Mouse (Mus musculus) lung, postnatal 0 days (tissue): ENCODE measurements around the gene Arhgap28. TPM values are rescaled to one million over a fixed set of nuclear protein-coding genes. Genes with fewer than 3 reads are reported as not detected.

Experiments used
- ATAC-seq: fragments of 200-750 bp; cut with Nextera tagmentation; 2 replicates; pipeline ENCODE4 v1.8.0; 2017; ENCODE audit warnings: moderate library complexity
- DNase-seq: peaks from one replicate; pipeline ENCODE4 v3.0.0-alpha.2; 2016; ENCODE audit warnings: low spot score
- H3K27ac ChIP-seq: fragments of 300-500 bp; sonication (generic); 2 replicates; pipeline ENCODE4 v1.5.1; 2014; ENCODE audit warnings: antibody characterized with exemption, mild to moderate bottlenecking, low read length, mixed read lengths
- H3K27me3 ChIP-seq: fragments of 300-500 bp; sonication (generic); replicated peaks from 2 replicates; pipeline ENCODE4 v1.6.1; 2014; ENCODE audit warnings: low read length, mixed read lengths; ENCODE audit not compliant: insufficient read depth
- H3K36me3 ChIP-seq: fragments of 300-500 bp; sonication (generic); 2 replicates; pipeline ENCODE4 v1.6.1; 2014; ENCODE audit warnings: low read length, mixed read lengths; ENCODE audit not compliant: insufficient read depth
- H3K4me1 ChIP-seq: fragments of 300-500 bp; sonication (generic); 2 replicates; pipeline ENCODE4 v1.6.1; 2014; ENCODE audit warnings: antibody characterized with exemption, low read depth, low read length, mixed read lengths; ENCODE audit not compliant: insufficient read depth
- H3K4me2 ChIP-seq: fragments of 300-500 bp; sonication (generic); replicated peaks from 2 replicates; pipeline ENCODE4 v1.6.1; 2014; ENCODE audit warnings: low read depth, mild to moderate bottlenecking, low read length, moderate library complexity, mixed read lengths
- H3K4me3 ChIP-seq: fragments of 300-500 bp; sonication (generic); 2 replicates; pipeline ENCODE4 v1.5.1; 2014; ENCODE audit warnings: low read depth, low read length
- H3K9ac ChIP-seq: fragments of 300-500 bp; sonication (generic); replicated peaks from 2 replicates; pipeline ENCODE4 v1.6.1; 2014; ENCODE audit warnings: low read depth, mild to moderate bottlenecking
- H3K9me3 ChIP-seq: fragments of 300-500 bp; sonication (generic); 2 replicates; pipeline ENCODE4 v1.6.1; 2016; ENCODE audit warnings: low read length, mixed read lengths
- CTCF ChIP-seq: IDR thresholded peaks from 2 replicates; pipeline ENCODE4 v1.5.1; 2016; ENCODE audit warnings: antibody characterized with exemption, mild to moderate bottlenecking
- EP300 ChIP-seq: IDR thresholded peaks from 2 replicates; pipeline ENCODE4 v1.6.1; 2016; ENCODE audit warnings: antibody characterized with exemption, mild to moderate bottlenecking, control low read depth
- WGBS: fragments of 180-500 bp; shearing (Covaris S2); extraction: QIAGEN DNeasy Blood & Tissue Kit; methylation state at CpG from one replicate; pipeline ENCODE4 v1.1.7; 2014; 5-methylcytosine and 5-hydroxymethylcytosine counted together
- polyA plus RNA-seq: library from polyadenylated mRNA; unstranded; fragments of >200 nt; fragmentation: Nextera tagmentation; extraction: Ambion mirVana; gene quantifications from 2 replicates; pipeline ENCODE4 v1.2.1, GENCODE M21; 2015

Gene Arhgap28
- polyA plus RNA-seq, 1 experiment from 2014 or later: 13.3 TPM

GRCm38 (mm10) chr17:67901161-67901560, 102.8 kb downstream of the Arhgap28 start:
- DNase-seq (no peak), ATAC-seq (no peak)
- H3K36me3 ChIP-seq: no peaks in the 10 kb centered on the region
- no peak overlapping the region for H3K4me2 ChIP-seq
- WGBS: 79% methylated on average over 11 of the region's 11 CpGs
- H3K4me3 ChIP-seq: no peak overlapping the region
- H3K27ac ChIP-seq: no peak overlapping the region
- TF ChIP-seq EP300 (no peak), CTCF (no peak)
- H3K27me3 ChIP-seq: no peaks in the 10 kb centered on the region
- H3K9ac ChIP-seq: no peak overlapping the region
- no peaks in the 10 kb centered on the region for H3K9me3 ChIP-seq
- H3K4me1 ChIP-seq: no peaks in the 10 kb centered on the region

- no peak overlapping the region for H3K27ac ChIP-seq
- DNase-seq: no peak
- H3K9me3 ChIP-seq: no peaks in the 10 kb centered on the region
- WGBS: 95% methylated on average over 5 of the region's 5 CpGs
- H3K4me2 ChIP-seq: no peak overlapping the region
- no peaks in the 10 kb centered on the region for H3K36me3 ChIP-seq
- H3K27me3 ChIP-seq: no peaks in the 10 kb centered on the region
- no peak overlapping the region for H3K4me3 ChIP-seq
- H3K9ac ChIP-seq: no peak overlapping the region
- ATAC-seq: no peak
- TF ChIP-seq EP300: no peak
- TF ChIP-seq CTCF: no peak
- no peaks in the 10 kb centered on the region for H3K4me1 ChIP-seq
Measured at GRCm38 (mm10) chr17:67899376-67899775, 104.5 kb downstream of the Arhgap28 start.

GRCm38 (mm10) chr17:67896413-67896812, 107.5 kb downstream of the Arhgap28 start:
- no peak overlapping the region for H3K27ac ChIP-seq
- no peaks in the 10 kb centered on the region for H3K36me3 ChIP-seq
- no peaks in the 10 kb centered on the region for H3K27me3 ChIP-seq
- WGBS: 66% methylated on average over 5 of the region's 5 CpGs
- no peaks in the 10 kb centered on the region for H3K9me3 ChIP-seq
- ATAC-seq: no peak
- DNase-seq: no peak
- TF ChIP-seq CTCF: no peak
- no peak overlapping the region for H3K9ac ChIP-seq
- no peaks in the 10 kb centered on the region for H3K4me1 ChIP-seq
- no peak overlapping the region for H3K4me2 ChIP-seq
- H3K4me3 ChIP-seq: no peak overlapping the region

DNA sequence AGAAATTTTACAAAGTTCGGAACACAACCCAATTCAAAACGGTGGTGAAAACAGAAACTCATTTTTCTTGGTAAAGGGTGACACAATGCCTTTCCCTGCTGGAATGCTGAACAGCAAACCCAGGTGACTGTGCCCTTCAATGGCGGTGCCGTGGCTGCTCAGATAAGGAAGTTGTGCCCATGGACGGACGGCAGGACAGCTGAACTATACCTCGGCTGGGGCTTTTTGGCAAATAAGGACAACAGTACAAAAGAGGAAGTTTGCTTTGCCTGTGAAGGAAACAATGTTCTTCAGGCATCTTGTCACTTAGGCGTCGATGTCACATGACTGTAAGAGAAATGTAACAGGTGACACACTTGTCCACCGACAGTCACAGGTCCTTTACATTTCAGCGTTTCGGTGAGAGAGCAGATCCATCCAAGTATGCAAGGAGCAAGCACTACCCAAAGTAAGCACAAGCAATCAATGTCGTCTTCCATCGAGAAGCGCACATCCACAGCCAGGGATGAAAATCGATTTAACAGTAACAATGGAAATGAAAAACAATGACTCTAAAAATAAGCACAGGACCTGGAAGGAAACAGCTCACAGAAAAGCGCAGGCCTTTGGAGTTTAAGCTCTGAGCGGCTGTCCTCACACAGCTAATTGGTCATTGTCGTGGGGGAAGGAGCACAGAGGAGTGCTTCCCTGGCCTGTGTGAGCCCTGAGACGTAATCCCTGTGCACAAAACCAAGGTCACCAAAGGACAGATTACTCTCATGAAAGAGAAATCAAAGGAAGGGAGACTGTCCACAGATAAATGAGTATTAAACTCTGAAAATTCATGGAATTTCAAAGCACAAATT, 114.2 kb downstream of the Arhgap28 start:
- H3K9ac ChIP-seq: no peak overlapping the region
- H3K27me3 ChIP-seq: no peaks in the 10 kb centered on the region
- DNase-seq: no peak
- H3K27ac ChIP-seq: no peak overlapping the region
- no peak for TF ChIP-seq CTCF
- no peak for TF ChIP-seq EP300
- no peaks in the 10 kb centered on the region; the same call in 1 of the 2 replicates for H3K4me1 ChIP-seq
- no peaks in the 10 kb centered on the region for H3K36me3 ChIP-seq
- H3K9me3 ChIP-seq: no peaks in the 10 kb centered on the region
- WGBS: 45% methylated on average over 20 of the region's 20 CpGs
- peak; percentile 37 for ATAC-seq
- peak overlapping the region; percentile 17; the same call in 1 of the 2 replicates for H3K4me2 ChIP-seq
- H3K4me3 ChIP-seq: no peak overlapping the region

DNA sequence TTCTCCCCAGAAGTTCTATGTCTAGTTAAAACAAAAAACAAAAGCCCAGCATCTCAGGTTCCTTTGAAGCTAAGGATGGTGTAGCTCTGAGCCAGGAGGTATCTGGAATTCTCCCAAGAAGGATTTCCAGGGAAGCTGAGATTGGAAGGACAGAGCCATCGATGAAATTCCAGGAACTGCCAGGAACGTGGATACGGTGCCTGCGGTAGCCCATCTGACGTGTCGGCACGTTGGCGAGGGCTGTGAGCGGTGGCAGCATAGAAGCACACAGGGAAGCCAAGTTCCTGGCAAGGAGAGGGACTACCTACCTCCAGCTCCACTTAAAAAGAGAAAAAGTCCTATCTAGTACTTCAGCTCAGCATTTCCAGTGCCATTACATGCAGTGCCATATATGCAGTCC, 115.8 kb downstream of the Arhgap28 start:
- Histone ChIP-seq H3K9me3 (no peaks in the 10 kb centered on the region), H3K9ac (no peak overlapping the region), H3K4me3 (no peak overlapping the region), H3K27me3 (no peaks in the 10 kb centered on the region), H3K36me3 (no peaks in the 10 kb centered on the region; the same call in 1 of the 2 replicates), H3K4me1 (no peaks in the 10 kb centered on the region; the same call in 1 of the 2 replicates), H3K4me2 (no peak overlapping the region), H3K27ac (no peak overlapping the region)
- no peak for DNase-seq
- 91% methylated on average over 9 of the region's 9 CpGs for WGBS
- no peak for ATAC-seq
- TF ChIP-seq EP300 (no peak), CTCF (no peak)

GRCm38 (mm10) chr17:67886326-67886725, 117.6 kb downstream of the Arhgap28 start:
- TF ChIP-seq EP300 (no peak), CTCF (no peak)
- H3K27ac ChIP-seq: no peak overlapping the region
- H3K4me2 ChIP-seq: no peak overlapping the region
- no peak overlapping the region for H3K9ac ChIP-seq
- no peak for DNase-seq
- no peak overlapping the region for H3K4me3 ChIP-seq
- WGBS: 58% methylated on average over 5 of the region's 5 CpGs
- H3K27me3 ChIP-seq: no peaks in the 10 kb centered on the region
- no peak for ATAC-seq
- no peaks in the 10 kb centered on the region; the same call in 1 of the 2 replicates for H3K36me3 ChIP-seq
- H3K9me3 ChIP-seq: no peaks in the 10 kb centered on the region
- no peaks in the 10 kb centered on the region; the same call in 1 of the 2 replicates for H3K4me1 ChIP-seq
